Mouse (Mus musculus): ENCODE results near the gene Nop53.

DNA sequence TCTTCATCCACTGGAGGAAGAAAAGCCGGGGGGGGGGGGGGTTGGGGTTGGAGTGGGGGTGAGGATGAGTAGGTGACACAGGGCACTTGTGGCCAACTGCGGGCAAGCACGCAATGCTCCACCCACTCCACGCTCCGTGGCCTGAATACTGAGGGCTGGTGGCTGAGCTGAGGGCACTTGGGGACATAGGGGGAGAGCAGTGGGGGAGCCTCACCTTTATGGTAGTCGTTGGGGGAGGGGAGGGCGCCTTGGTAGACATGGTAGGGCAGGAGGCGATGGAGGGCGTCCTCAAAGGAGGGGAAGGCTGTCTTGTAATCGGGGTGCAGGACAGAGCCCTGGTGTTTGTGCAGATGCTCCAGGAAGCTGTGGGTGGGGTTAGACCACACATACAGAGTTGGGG is 29.6 kb upstream of the Nop53 start:
- TF ChIP-seq CTCF (IDR thresholded peaks at IDR 0.05; ENCODE audit: borderline replicate concordance, extremely low read depth, insufficient read depth, insufficient read length): no peak
- no peak for TF ChIP-seq POLR2A (IDR thresholded peaks at IDR 0.05; ENCODE audit: borderline replicate concordance, extremely low read depth, insufficient read depth, insufficient read length, poor library complexity, severe bottlenecking)

Measured in brain, embryonic 14.5 days (tissue).